Mouse (Mus musculus): ENCODE data around the gene Acsf2.
A peak's percentile ranks its signal among the peaks of the same experiment; 100 is the strongest.

Gene Acsf2

DNA sequence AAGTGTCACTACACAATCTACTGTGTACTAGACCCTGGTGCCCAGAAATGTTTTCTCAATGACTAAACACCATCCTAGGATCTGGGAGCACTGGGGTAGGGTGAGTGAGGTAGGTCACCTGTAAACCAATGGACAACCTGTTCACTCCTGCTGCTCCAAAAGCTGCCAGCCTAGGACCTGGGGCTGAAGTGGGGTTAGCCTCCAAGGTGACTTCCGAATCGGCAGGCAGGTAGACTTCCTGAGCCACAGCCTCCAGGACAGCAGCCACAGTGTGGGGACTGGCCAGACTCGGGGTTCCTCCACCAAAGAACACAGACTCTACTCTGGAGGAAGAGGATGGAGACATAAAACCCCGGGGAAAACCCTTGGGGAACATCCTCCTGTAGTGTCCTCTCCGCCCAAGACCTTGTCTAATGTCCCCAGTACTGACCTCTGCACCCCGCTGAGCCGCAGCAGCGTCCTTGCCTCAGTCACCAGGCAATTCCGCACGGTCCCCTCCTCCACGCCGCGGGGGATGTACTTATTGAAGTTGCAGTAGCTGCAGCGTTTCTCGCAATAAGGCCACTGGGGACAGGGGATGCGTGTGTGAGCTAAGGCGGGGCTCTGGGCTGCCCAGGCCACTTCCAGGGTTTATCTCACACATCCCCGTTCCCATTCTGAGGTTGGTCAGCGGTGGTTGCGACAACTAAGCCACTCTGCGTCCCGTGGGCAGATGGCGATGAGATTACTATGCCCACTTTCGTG, 53.5 kb downstream of the Acsf2 start:
- DNase-seq (ENCODE audit: low spot score), result peak; percentile 35

DNA sequence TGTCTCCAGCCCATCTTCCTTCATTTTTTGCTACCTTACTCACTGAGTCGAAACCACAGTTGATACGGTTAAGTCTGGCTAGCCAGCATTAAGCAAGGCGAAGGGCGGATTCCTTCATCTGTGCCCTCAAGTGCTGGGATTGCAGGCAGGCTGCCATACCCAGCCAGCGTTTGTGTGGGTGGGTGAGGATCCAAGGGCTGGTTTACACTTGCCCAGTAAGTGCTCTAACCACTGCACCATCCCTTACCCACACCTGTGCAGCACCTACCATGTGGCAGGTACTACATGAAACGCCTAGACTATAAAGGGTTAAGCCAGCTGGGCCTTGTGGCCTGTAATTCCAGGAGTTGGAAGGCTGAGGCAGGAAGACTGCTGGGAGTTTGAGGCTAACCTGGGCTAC, 54.4 kb downstream of the Acsf2 start:
- DNase-seq (ENCODE audit: low spot score), result no peak

DNA sequence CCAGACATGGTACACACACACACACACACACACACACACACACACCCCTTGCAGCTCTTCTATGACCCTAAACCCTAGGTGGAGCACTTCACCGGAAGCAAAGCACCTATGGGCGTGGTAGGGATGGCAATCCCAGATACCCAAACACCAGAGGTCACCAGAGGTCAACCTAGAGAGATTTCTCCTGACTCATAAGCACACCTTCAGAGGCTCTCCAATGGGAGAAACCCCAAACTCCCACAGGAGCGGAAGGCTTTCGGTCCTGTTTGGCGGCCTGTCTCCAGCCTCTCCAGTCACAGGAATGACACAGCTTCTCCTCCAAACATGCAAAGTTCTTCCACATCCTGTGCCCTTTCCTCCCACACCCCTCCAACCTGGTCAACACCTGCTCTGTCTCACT, 55.3 kb downstream of the Acsf2 start:
- DNase-seq (ENCODE audit: low spot score), result no peak

DNA sequence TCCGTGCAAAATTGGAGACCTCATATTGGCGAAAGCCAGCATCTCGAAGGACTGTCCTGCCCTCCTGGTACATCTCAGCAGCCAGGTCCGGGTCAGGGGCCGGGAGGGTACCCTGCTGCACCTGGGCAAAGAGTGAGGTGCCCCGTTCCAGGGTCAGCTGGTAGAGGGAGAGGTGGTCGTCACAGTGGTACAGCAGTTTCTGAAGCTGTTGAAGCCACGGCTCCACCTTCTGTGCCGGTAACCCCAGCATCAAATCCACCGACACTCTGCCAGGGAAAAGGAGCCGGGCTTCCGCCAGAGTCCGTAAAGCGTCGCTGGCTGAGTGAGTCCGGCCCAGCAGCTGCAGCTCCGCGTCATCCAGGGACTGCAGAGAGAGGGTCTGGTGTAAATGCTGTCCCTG, 57.2 kb downstream of the Acsf2 start:
- DNase-seq (ENCODE audit: low spot score), result no peak

DNA sequence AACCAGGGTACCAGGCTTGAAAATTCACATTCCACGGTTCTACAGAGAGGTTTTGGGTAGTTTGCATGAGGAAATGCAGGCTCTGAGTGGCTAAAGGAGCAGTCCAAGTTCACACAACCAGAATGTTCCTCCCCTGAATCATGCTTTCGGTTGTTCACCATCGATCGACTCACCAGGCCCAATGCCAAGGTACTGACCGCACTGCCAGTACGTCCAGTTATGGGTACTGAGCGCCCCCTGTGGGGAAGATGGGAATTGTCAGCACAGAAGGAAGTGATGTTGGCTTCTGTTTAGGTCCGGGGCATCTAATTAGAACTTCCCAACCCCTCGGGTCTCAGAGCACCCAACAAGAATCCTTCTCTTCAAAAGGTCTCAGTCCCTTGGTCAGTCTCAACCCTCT, 57.7 kb downstream of the Acsf2 start:
- DNase-seq (ENCODE audit: low spot score), result peak; percentile 84

DNA sequence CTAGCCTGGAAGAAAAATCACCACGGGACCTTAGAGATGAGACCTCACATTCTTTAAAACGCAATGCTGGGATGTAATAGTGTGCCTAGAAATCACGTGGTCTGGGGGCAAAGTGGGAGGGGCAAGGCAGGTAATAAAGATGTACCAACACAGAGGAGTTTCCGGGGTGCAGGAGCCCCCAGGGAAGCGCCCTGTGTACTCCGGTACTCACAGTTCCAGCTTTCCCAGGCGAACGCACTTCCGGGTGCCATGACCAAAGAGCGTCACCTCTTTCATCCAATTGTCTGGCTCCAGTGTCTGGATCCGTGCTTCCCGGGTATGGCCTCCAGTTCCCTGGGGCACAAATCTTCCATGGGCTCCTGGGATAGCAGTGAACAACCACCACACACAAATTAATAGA, 58.3 kb downstream of the Acsf2 start:
- no peak for DNase-seq (ENCODE audit: low spot score)

DNA sequence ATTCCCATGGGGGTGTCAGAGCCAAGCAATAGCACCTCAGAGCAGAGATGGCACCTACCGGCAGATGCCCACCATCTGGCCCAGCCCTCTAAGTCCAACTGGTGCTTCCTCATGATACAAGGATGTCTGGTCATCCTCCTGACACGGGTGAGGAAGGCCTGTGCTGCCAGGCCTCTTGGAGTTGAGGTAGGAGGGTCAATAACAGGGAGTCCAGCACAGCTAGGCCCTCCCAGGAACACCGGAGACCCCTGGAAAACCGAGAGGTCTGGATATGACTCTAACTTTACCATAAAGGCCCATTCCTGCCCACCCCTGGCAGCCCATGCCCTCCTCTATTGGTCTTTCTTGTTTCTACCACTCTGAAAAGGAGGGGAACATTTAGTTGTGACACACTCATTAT, 59.3 kb downstream of the Acsf2 start:
- DNase-seq (ENCODE audit: low spot score), result no peak

DNA sequence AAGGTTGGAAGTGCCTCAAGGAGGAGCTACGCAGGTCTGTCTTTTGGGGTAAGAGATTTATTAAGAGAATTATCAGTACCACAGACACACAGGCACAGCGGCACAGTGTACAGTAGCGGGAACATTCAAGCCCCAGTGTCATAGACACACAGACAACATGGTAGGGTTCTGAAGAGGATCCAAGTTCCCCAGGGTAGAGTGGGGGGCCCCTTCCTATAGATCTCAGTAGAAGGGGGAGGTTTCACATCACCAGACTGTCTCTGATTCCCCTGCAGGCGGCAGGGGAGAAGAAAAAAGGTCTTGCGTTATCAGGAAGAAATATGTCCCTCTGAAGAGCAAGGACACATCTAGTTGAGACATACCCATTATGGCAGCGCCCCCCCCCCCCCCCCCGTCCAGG, 61.9 kb downstream of the Acsf2 start:
- no peak for DNase-seq (ENCODE audit: low spot score)

DNA sequence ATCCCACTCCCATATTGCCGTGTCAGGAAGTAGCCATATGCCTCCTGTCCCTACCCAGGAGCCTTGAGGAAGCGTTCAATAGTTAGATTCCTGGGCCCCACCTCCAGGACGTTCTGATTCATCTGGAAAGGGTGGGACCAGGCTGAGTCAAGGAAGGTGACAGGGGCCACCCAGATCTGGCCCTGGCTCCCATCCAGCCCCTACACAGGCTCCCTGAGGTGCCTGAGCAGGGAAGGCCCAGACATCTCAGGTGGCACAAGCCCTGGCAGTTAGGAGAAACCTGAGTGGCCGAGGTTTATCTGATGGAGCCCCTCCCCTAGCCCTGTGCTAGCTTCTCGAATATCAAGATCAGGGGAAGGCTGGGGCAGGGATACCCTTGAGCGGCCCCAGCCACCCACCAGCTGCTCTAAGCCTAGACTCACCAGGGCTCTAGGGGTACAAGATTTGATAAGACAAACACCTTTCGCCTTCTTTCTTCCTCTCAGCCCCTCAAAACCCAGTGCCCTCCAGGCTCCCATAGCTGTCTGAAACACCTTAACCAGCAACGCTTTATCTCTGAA, 62.9 kb downstream of the Acsf2 start:
- no peak for DNase-seq (ENCODE audit: low spot score)

DNA sequence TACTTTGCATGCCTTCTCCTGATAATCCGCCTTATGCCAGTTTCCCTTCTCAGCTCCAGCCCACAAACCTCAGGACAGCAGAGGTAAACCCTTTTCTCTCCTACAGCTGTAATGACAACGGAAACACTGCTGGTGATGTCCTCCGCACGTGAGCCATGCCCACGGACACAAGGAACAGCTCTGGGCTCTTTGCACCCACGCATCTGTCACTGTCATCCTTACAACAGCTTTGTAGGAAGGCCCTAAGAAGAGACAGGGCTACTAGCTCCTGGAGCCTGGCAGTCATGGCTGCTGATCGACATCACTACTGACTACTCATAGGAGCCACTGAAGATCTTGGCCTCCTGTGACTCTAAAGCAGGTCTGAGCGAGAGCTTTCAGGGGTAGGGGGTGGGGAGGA, 68.5 kb downstream of the Acsf2 start:
- no peak for DNase-seq (ENCODE audit: low spot score)

DNA sequence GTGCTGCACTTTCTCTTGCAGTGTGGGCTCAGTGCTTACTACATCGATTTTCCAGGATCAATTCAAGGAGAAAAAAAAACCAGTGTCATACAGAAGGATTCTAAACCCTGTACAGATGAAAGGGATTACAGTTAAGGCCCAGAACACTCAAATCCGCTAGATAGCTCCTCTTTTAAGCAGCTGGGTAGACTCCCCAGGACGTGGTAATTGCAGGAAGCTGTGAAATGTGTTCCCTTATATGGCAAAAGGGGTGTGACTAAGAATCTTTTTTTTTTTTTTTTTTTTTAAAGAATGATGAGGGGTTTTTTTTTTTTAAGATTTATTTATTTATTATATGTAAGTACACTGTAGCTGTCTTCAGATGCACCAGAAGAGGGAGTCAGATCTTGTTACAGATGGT, 72.8 kb downstream of the Acsf2 start:
- no peak for DNase-seq (ENCODE audit: low spot score)

DNA sequence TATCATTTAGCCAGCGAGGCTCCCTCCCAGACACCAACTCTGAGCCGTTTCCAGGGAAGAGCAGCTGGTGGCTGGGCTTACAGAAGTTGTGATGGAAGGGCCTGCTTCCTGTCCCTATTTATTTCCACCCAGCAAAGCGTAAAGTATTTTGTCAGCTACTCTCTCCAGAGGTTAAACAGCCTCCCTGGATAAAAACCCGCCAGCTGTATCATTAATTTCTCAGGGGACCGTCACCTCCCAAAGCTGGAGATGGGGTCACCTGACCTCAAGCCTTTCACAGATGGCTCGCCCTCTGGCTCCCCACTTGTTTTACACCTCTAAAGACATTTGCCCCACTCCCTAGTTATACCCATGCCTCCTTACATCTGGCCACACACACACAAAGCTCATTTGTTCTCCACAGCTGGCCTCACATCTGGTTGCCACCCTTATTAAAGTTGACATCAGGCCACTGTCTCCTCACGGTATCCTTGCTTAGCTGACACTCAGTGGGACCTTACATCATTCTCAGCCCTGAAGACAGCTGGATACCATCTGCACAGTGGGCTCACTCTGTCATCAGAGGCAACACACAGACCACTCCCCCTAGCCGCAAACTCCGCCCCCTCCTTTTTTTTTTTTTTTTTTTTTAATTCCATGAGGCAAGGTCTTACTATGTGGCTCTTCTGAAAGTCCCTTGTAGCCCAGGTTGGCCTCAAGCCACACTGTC, 75.3 kb downstream of the Acsf2 start:
- DNase-seq (ENCODE audit: low spot score), result no peak

DNA sequence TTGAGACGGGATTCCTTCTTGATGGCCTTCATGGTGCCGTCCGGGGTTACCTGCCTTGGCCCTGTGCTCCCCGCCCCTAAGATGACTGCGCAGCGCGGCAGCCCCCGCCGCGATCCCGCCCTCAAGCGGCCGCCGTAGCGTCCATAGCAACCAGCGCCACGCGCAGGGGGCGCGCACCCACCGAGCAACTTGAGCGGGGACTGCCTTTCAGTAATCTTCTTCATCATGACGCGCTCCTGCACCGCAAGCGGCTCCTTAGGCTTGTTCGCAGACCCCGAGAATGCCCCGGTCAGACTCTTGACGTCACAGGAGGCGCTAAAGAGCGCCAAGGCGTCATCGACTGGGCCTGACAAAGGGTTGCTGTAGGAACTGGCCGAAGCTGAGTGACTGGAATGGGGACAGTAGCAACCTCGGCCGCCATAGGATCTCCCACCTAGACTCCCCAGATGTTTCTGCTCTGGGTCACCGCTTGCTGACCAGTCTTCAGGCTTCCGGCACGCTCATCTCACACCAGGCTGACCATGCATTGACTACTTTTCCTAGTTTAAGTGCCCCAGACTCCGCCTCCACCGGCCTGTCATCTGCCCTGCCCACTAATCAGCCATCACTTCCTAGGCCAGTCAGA, 80.3 kb downstream of the Acsf2 start, which contains the start of gene Mycbpap:
Mycbpap (minus strand) TSS at position 524 of the 625 bp plus-strand sequence.
- DNase-seq (ENCODE audit: low spot score), result peak; percentile 34

DNA sequence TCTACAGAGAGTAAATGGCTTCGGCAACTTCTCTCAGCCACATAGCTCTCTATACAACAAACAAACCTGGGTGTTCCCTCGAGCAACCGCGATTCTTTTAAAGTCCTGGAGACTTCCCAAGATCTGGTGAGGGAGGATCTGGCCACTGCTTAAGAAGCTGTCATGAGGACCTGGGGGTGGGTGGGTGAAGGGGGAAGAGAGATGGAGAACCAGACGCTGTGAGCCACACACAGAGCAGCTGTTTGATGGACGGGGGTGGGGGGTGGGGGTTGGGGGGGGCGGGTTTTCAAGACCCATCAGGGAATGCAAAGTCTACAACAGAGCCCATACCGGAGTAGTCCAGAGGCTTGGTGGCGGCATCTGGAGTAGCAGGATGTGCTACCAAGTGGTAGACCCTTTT, 88.2 kb downstream of the Acsf2 start:
- no peak for DNase-seq (ENCODE audit: low spot score)

DNA sequence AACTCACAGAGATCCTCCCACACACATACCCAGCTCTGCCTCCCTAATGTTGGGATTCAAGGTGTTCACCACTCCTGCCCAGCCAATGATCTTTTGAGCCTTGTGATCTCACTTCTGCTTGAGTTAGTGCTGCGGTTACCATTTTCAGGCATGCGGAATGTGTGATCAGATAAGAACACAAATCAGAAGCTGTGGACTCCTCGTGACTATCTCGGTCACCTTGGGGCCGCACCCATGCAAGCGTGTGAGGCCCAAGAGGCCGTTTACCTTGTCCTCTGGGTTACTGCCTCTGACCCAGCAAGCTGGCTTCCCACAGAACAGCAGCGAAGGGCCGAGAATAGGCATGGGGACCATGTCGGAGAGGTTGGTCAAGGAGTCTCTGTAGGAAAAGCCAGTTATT, 92.7 kb downstream of the Acsf2 start:
- no peak for DNase-seq (ENCODE audit: low spot score)

All from ovary, adult 18-20 months (tissue).